Mouse (Mus musculus): ENCODE measurements around the gene Iars2. TPM values are rescaled to one million over a fixed set of nuclear protein-coding genes. Genes with fewer than 3 reads are reported as not detected.
A peak's percentile ranks its signal among the peaks of the same experiment; 100 is the strongest.

Iars2 gene
- total and polyA plus RNA-seq, 2 experiments: 20.8 to 25.8 TPM

DNA sequence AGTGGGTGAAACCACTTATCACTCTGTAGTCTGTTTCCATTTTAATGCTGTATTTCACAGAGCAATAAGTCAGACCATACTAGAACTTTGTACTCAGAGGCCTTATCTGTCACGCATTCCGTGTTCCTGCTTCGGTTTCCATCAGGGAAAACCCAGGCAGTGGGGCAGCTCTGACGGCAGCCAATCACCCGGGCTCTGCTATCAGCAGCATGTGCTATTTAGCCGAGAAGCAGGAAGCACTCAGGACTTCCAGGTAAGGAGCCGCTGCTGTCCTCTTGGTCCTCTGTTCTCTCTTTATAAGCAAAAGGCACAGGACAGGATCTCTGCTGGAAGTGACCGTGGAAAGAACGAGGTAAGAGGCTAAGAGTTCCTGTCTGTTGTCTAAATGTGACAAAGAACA, 17.2 kb downstream of the Iars2 start:
- DNase-seq (ENCODE audit: extremely low read depth, low read depth, low spot score): no peak
- Histone ChIP-seq H3K79me2 (ENCODE audit: control insufficient read depth, insufficient read depth, low read length) (no peaks in the 10 kb centered on the region), H3K27me3 (ENCODE audit: control insufficient read depth, insufficient read depth, low read length) (no peaks in the 10 kb centered on the region), H3K4me3 (ENCODE audit: insufficient read depth, low read depth, low read length) (no peak overlapping the region), H3K36me3 (ENCODE audit: control insufficient read depth, insufficient read depth, low read length) (peaks cover 31% of the 10 kb centered on the region), H3K9ac (ENCODE audit: low read depth, low read length) (no peak overlapping the region), H3K27ac (replicated peaks; ENCODE audit: insufficient read depth, low read depth, low read length) (no peak overlapping the region), H3K4me1 (ENCODE audit: control insufficient read depth, insufficient read depth, low read length) (no peaks in the 10 kb centered on the region)
- 80% methylated on average over 9 of the region's 9 CpGs for WGBS
- TF ChIP-seq POLR2A (IDR thresholded peaks at IDR 0.05; ENCODE audit: extremely low read depth, insufficient read depth, low read length): no peak
- no peak for TF ChIP-seq CTCF (IDR thresholded peaks at IDR 0.05; ENCODE audit: low read depth, low read length)

DNA sequence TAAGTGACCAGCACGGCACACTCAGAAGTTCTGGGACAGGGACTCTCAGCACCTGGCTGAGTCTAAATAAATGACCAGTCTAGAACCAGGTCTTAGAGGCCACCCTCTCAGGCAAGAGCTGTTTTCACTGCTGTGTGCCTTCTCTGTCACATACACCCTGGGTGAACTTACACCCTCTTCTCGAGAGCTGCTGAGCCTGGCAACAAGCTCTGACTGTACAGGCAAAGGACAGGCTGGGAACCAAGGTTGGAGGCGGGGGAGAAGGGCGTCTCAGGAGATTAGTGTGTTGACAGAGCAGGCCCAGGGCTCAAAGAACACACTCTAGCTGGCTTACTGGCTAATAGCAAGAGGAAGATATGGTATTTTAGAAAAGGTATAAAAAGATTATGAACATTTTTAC, 20.3 kb downstream of the Iars2 start:
- Histone ChIP-seq H3K4me1 (ENCODE audit: control insufficient read depth, insufficient read depth, low read length) (no peaks in the 10 kb centered on the region), H3K9ac (ENCODE audit: low read depth, low read length) (no peak overlapping the region), H3K4me3 (ENCODE audit: insufficient read depth, low read depth, low read length) (no peak overlapping the region), H3K36me3 (ENCODE audit: control insufficient read depth, insufficient read depth, low read length) (peaks cover 21% of the 10 kb centered on the region; the same call in 1 of the 2 replicates), H3K27me3 (ENCODE audit: control insufficient read depth, insufficient read depth, low read length) (no peaks in the 10 kb centered on the region), H3K79me2 (ENCODE audit: control insufficient read depth, insufficient read depth, low read length) (0 out of 2 replicates have a peak, but pooled peaks cover 2% of the 10 kb centered on the region), H3K27ac (replicated peaks; ENCODE audit: insufficient read depth, low read depth, low read length) (no peak overlapping the region)
- WGBS: 38% methylated on average over 4 of the region's 4 CpGs
- DNase-seq (ENCODE audit: extremely low read depth, low read depth, low spot score): peak; percentile 54
- TF ChIP-seq POLR2A (IDR thresholded peaks at IDR 0.05; ENCODE audit: extremely low read depth, insufficient read depth, low read length): no peak
- TF ChIP-seq CTCF (IDR thresholded peaks at IDR 0.05; ENCODE audit: low read depth, low read length): no peak

DNA sequence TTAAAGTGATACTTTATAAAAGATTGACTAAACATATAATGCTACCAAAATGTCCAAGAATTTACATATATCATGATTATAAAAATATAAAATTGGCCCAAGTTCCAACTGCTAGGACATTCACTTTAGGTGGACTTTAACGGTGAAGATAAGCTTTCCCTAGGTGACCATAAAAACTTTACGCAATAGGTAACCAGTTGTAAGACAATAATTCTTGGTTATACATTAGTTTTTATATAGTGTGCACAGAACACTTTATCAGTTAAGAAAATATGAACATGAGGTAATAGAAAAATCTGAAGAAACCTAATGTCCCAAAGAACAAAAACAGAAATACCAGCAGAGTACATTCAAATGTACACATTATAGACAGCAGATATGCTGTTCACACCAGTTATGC, 20.9 kb downstream of the Iars2 start:
- H3K27ac ChIP-seq (replicated peaks; ENCODE audit: insufficient read depth, low read depth, low read length): no peak overlapping the region
- WGBS: 79% methylated on average over 2 of the region's 2 CpGs
- TF ChIP-seq POLR2A (IDR thresholded peaks at IDR 0.05; ENCODE audit: extremely low read depth, insufficient read depth, low read length): no peak

DNA sequence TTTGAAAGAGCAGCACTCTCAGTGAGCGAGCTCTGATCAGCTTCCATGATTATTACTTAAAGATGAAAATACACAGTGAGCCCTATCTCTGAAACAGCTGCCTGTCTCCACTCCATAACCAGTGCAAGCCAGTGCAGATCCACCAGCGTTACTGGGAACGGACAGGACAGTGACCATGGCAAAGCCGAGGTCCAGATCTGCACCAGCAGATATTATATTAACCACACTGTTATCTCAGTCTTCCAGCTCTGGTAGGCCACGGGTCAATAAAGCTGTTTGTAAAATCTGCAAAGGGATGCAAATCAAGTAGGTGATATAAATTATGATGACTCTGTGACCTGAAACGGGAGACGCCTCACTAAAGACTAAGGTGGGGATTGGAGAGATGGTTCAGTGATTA, 21.6 kb downstream of the Iars2 start:
- DNase-seq (ENCODE audit: extremely low read depth, low read depth, low spot score): no peak
- no peaks in the 10 kb centered on the region for H3K4me1 ChIP-seq (ENCODE audit: control insufficient read depth, insufficient read depth, low read length)
- TF ChIP-seq CTCF (IDR thresholded peaks at IDR 0.05; ENCODE audit: low read depth, low read length): no peak
- TF ChIP-seq POLR2A (IDR thresholded peaks at IDR 0.05; ENCODE audit: extremely low read depth, insufficient read depth, low read length): no peak
- 0 out of 2 replicates have a peak, but pooled peaks cover 2% of the 10 kb centered on the region for H3K79me2 ChIP-seq (ENCODE audit: control insufficient read depth, insufficient read depth, low read length)
- no peak overlapping the region for H3K4me3 ChIP-seq (ENCODE audit: insufficient read depth, low read depth, low read length)
- H3K27me3 ChIP-seq (ENCODE audit: control insufficient read depth, insufficient read depth, low read length): no peaks in the 10 kb centered on the region
- H3K36me3 ChIP-seq (ENCODE audit: control insufficient read depth, insufficient read depth, low read length): peaks cover 12% of the 10 kb centered on the region; the same call in 1 of the 2 replicates
- H3K9ac ChIP-seq (ENCODE audit: low read depth, low read length): no peak overlapping the region
- H3K27ac ChIP-seq (replicated peaks; ENCODE audit: insufficient read depth, low read depth, low read length): no peak overlapping the region
- over 99% methylated on average over 7 of the region's 7 CpGs for WGBS

More for the DNA sequence above, 20.9 kb downstream of the Iars2 start:
- Histone ChIP-seq H3K79me2 (ENCODE audit: control insufficient read depth, insufficient read depth, low read length) (0 out of 2 replicates have a peak, but pooled peaks cover 2% of the 10 kb centered on the region), H3K4me1 (ENCODE audit: control insufficient read depth, insufficient read depth, low read length) (no peaks in the 10 kb centered on the region), H3K36me3 (ENCODE audit: control insufficient read depth, insufficient read depth, low read length) (peaks cover 16% of the 10 kb centered on the region; the same call in 1 of the 2 replicates), H3K9ac (ENCODE audit: low read depth, low read length) (no peak overlapping the region), H3K27me3 (ENCODE audit: control insufficient read depth, insufficient read depth, low read length) (no peaks in the 10 kb centered on the region), H3K4me3 (ENCODE audit: insufficient read depth, low read depth, low read length) (no peak overlapping the region)
- no peak for DNase-seq (ENCODE audit: extremely low read depth, low read depth, low spot score)

DNA sequence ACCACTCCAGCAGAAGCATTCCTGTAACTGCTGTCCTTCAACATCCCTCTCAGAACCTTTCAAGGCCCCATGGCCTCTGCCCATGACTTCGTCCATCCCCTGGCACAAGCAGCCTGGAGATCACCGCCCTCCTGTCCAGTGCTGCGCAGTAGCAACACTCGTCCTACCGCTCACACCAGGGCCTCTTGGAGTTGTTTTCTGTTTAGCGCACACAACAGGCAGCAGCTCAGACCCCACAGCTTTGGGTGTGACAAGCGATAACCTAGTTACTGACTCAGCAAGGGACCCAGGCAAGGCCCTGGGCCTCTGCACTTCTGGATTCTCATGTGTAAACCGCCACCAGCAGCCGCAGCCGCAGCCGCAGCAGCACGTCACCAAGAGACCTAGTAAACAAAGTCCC, 22.4 kb downstream of the Iars2 start:
- WGBS: 99% methylated on average over 12 of the region's 12 CpGs
- no peak for TF ChIP-seq CTCF (IDR thresholded peaks at IDR 0.05; ENCODE audit: low read depth, low read length)
- TF ChIP-seq POLR2A (IDR thresholded peaks at IDR 0.05; ENCODE audit: extremely low read depth, insufficient read depth, low read length): no peak
- H3K79me2 ChIP-seq (ENCODE audit: control insufficient read depth, insufficient read depth, low read length): 0 out of 2 replicates have a peak, but pooled peaks cover 2% of the 10 kb centered on the region
- H3K9ac ChIP-seq (ENCODE audit: low read depth, low read length): no peak overlapping the region
- H3K36me3 ChIP-seq (ENCODE audit: control insufficient read depth, insufficient read depth, low read length): peaks cover 6% of the 10 kb centered on the region; the same call in 1 of the 2 replicates
- no peak for DNase-seq (ENCODE audit: extremely low read depth, low read depth, low spot score)
- H3K27ac ChIP-seq (replicated peaks; ENCODE audit: insufficient read depth, low read depth, low read length): no peak overlapping the region
- H3K4me1 ChIP-seq (ENCODE audit: control insufficient read depth, insufficient read depth, low read length): no peaks in the 10 kb centered on the region
- no peak overlapping the region for H3K4me3 ChIP-seq (ENCODE audit: insufficient read depth, low read depth, low read length)
- no peaks in the 10 kb centered on the region for H3K27me3 ChIP-seq (ENCODE audit: control insufficient read depth, insufficient read depth, low read length)

DNA sequence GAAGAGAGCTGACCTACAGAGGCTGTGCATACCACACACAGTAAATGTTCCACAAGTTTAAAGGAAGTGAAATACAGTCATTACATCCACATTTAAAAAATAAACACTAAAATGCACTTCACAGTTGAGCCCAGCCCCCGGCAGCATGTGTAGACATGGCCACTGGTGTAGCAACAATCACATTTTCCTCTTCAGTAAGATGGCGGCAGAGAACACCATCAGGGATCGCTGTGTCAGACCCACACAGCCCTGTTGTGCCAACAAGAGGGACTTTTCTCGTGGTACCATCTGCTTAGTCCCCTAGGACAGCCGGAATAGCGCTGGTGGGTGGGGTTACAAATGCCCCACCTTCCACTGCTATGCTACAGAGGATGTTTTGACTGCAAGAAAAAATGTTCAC, 26.4 kb downstream of the Iars2 start:
- 96% methylated on average over 6 of the region's 6 CpGs for WGBS
- peaks cover 7% of the 10 kb centered on the region; the same call in 1 of the 2 replicates for H3K36me3 ChIP-seq (ENCODE audit: control insufficient read depth, insufficient read depth, low read length)

More for the DNA sequence above, 26.4 kb downstream of the Iars2 start:
- H3K4me3 ChIP-seq (ENCODE audit: insufficient read depth, low read depth, low read length): no peak overlapping the region
- 0 out of 2 replicates have a peak, but pooled peaks cover 2% of the 10 kb centered on the region for H3K79me2 ChIP-seq (ENCODE audit: control insufficient read depth, insufficient read depth, low read length)
- no peaks in the 10 kb centered on the region for H3K27me3 ChIP-seq (ENCODE audit: control insufficient read depth, insufficient read depth, low read length)
- H3K4me1 ChIP-seq (ENCODE audit: control insufficient read depth, insufficient read depth, low read length): no peaks in the 10 kb centered on the region
- H3K27ac ChIP-seq (replicated peaks; ENCODE audit: insufficient read depth, low read depth, low read length): no peak overlapping the region
- H3K9ac ChIP-seq (ENCODE audit: low read depth, low read length): no peak overlapping the region
- DNase-seq (ENCODE audit: extremely low read depth, low read depth, low spot score): no peak
- TF ChIP-seq POLR2A (IDR thresholded peaks at IDR 0.05; ENCODE audit: extremely low read depth, insufficient read depth, low read length) (no peak), CTCF (IDR thresholded peaks at IDR 0.05; ENCODE audit: low read depth, low read length) (no peak)
